Mouse (Mus musculus): Measurements from ENCODE around the gene Glis2.
"Not testable (repeated sequence)": the region's sequence is repeated elsewhere in the genome, so short reads cannot be mapped to it uniquely, and the experiment has no call there.

Gene Glis2

GRCm38 (mm10) chr16:4581179-4581578, 13.3 kb upstream of the Glis2 start:
- not testable (repeated sequence) for DNase-seq (ENCODE audit: low read depth, low spot score)

GRCm38 (mm10) chr16:4583807-4584206, 10.7 kb upstream of the Glis2 start:
- no peak for DNase-seq (ENCODE audit: low read depth, low spot score)

- no peak for DNase-seq (ENCODE audit: low read depth, low spot score)
These were observed 10.1 kb upstream of the Glis2 start for GRCm38 (mm10) chr16:4584438-4584837.

GRCm38 (mm10) chr16:4585642-4586530, 8.6 kb upstream of the Glis2 start:
- no peak for DNase-seq (ENCODE audit: low read depth, low spot score)

GRCm38 (mm10) chr16:4586531-4587123, 7.9 kb upstream of the Glis2 start:
- DNase-seq (ENCODE audit: low read depth, low spot score): peak; percentile 98

GRCm38 (mm10) chr16:4587516-4588210, 6.8 kb upstream of the Glis2 start:
- no peak for DNase-seq (ENCODE audit: low read depth, low spot score)

- no peak for DNase-seq (ENCODE audit: low read depth, low spot score)
These were observed 4.3 kb upstream of the Glis2 start for GRCm38 (mm10) chr16:4590236-4590635.

- peak; percentile 69 for DNase-seq (ENCODE audit: low read depth, low spot score)
These were observed 1.3 kb upstream of the Glis2 start for GRCm38 (mm10) chr16:4592909-4593875.

- no peak for DNase-seq (ENCODE audit: low read depth, low spot score)
These were observed 457 bp downstream of the Glis2 start for GRCm38 (mm10) chr16:4594814-4595526.

- DNase-seq (ENCODE audit: low read depth, low spot score): no peak
These were observed 1.0 kb downstream of the Glis2 start for GRCm38 (mm10) chr16:4595527-4595963.

GRCm38 (mm10) chr16:4596141-4596728, 1.7 kb downstream of the Glis2 start:
- DNase-seq (ENCODE audit: low read depth, low spot score): no peak

GRCm38 (mm10) chr16:4596836-4597235, 2.3 kb downstream of the Glis2 start:
- no peak for DNase-seq (ENCODE audit: low read depth, low spot score)

- no peak for DNase-seq (ENCODE audit: low read depth, low spot score)
These were observed 2.8 kb downstream of the Glis2 start for GRCm38 (mm10) chr16:4597296-4597695.

GRCm38 (mm10) chr16:4598041-4598440, 3.5 kb downstream of the Glis2 start:
- DNase-seq (ENCODE audit: low read depth, low spot score): no peak

- DNase-seq (ENCODE audit: low read depth, low spot score): no peak
These were observed 4.5 kb downstream of the Glis2 start for GRCm38 (mm10) chr16:4598891-4599543.

- DNase-seq (ENCODE audit: low read depth, low spot score): no peak
These were observed 5.1 kb downstream of the Glis2 start for GRCm38 (mm10) chr16:4599616-4600015.

- DNase-seq (ENCODE audit: low read depth, low spot score): no peak
These were observed 6.3 kb downstream of the Glis2 start for GRCm38 (mm10) chr16:4600701-4601310.

- peak; percentile 91 for DNase-seq (ENCODE audit: low read depth, low spot score)
These were observed 7.7 kb downstream of the Glis2 start for GRCm38 (mm10) chr16:4602189-4602588.

GRCm38 (mm10) chr16:4602766-4603452, 8.4 kb downstream of the Glis2 start:
- no peak for DNase-seq (ENCODE audit: low read depth, low spot score)

Data from ES-CJ7 (cell line).